In the genomic region with DNA sequence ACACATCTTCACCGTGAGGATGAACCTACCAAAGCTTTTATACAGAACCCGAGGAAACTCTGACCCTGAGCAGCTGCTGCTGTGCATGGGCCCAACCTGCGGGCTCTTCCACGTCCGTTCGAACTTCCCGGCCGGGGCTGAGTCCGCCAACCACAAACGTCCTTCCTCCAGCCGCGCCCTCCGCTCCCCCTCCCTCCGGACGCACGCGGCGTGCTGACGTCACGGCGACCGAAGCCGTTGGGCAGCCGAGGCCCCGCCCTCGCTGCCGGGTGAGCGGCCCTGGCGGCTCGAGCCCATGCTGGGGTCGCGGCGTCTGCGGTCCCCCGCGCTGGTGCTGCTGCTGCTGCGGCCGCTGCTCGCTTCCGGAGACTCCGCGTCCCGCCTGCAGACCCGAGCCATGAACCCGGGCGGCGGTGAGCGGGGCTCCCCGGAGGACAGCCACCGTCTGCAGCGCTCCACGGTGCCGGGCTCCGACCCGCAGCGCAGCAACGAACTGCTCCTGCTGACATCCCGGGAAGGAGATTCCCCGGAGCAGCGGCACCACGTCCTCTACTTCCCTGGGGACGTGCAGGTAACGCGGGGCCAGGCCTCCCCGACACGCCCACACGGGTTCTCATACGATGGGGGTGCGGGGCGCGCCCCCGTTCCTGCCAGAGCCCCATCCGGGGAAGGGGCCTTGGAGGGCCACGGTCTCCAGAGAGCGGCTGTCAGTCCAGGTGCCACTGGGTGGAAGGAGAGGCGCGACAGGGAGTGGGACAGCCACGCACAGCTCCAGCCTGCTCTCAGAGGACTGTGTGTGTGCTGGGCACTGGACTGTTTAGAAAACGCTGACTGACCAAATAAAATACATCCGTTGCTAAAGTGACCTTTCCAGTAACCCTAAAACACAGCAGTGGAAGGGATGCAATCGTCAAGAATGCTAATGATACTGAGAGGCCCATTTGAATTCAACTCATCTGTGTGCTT, we compare ENCODE assay signal across 8 mouse cellular contexts. TPM values are rescaled to one million over a fixed set of nuclear protein-coding genes. Genes with fewer than 3 reads are reported as not detected.
A peak's percentile ranks its signal among the peaks of the same experiment; 100 is the strongest.
DNase-seq lines count a peak whose midpoint lies in the region; ATAC-seq and TF ChIP-seq lines count a peak whose summit lies in the region.

A gene (plus strand): TSS at position 245 of the 966 bp plus-strand sequence.

- peak within 1 kb of the TSS; percentile 93 for H3K4me3 ChIP-seq in forebrain, embryonic 15.5 days
- peak within 1 kb of the TSS; percentile 89 for H3K4me3 ChIP-seq in layer of hippocampus, adult 2 months
- H3K4me3 ChIP-seq in lung, embryonic 14.5 days (ENCODE audit: low read depth, low read length), result peak within 1 kb of the TSS; percentile 83
- peak within 1 kb of the TSS; percentile 85 for H3K4me3 ChIP-seq in olfactory bulb, adult 2 months (ENCODE audit: insufficient read depth, low read depth, low read length)
- H3K4me3 ChIP-seq in thymus, adult 2 months (ENCODE audit: control insufficient read depth, insufficient read depth, low read length), result peak within 1 kb of the TSS; percentile 86

- peak within 1 kb of the TSS; percentile 87 for H3K27ac ChIP-seq in forebrain, embryonic 15.5 days (replicated peaks)
- H3K27ac ChIP-seq in layer of hippocampus, adult 2 months, result peak within 1 kb of the TSS; percentile 95
- H3K27ac ChIP-seq in lung, embryonic 14.5 days (ENCODE audit: low read depth), result peak within 1 kb of the TSS; percentile 65
- H3K27ac ChIP-seq in olfactory bulb, adult 2 months (ENCODE audit: insufficient read depth, low read depth, low read length), result peak within 1 kb of the TSS; percentile 13; the same call in 1 of the 2 replicates
- H3K27ac ChIP-seq in thymus, adult 2 months (ENCODE audit: control insufficient read depth, insufficient read depth, low read length), result no peak within 1 kb of the TSS

- intact Hi-C loops in heart, postnatal 36 days (cut with DNase I), result no loop called here

- no peaks in the 10 kb centered on the region for H3K36me3 ChIP-seq in forebrain, embryonic 15.5 days
- H3K36me3 ChIP-seq in lung, embryonic 14.5 days (ENCODE audit: insufficient read depth), result no peaks in the 10 kb centered on the region
- H3K36me3 ChIP-seq in thymus, adult 2 months (ENCODE audit: control insufficient read depth, insufficient read depth, low read length), result no peaks in the 10 kb centered on the region

- peak; percentile 96 for ATAC-seq in forebrain, embryonic 15.5 days (replicated peaks)
- peak; percentile 97 for ATAC-seq in lung, embryonic 14.5 days (ENCODE audit: insufficient read depth)

- TF ChIP-seq POLR2A in olfactory bulb, adult 2 months (IDR thresholded peaks at IDR 0.05; ENCODE audit: insufficient read depth, low read depth, low read length), result peak; percentile 89
- peak; percentile 89 for TF ChIP-seq POLR2A in thymus, adult 2 months (IDR thresholded peaks at IDR 0.05; ENCODE audit: control insufficient read depth, extremely low read depth, insufficient read depth, low read length, poor library complexity)

- peak; percentile 95 for DNase-seq in ES-CJ7 (ENCODE audit: low read depth, low spot score)
- peak; percentile 90 for DNase-seq in cerebellum, adult 11 months
- peak; percentile 95 to 96 for DNase-seq in heart, postnatal 36 days
- peak; percentile 93 to 96 for DNase-seq in layer of hippocampus, adult 2 months (ENCODE audit: low spot score in 2 of 2)
- DNase-seq in lung, embryonic 14.5 days, result peak; percentile 98
- peak; percentile 91 for DNase-seq in thymus, adult 2 months

- H3K9me3 ChIP-seq in forebrain, embryonic 15.5 days, result no peaks in the 10 kb centered on the region
- H3K9me3 ChIP-seq in lung, embryonic 14.5 days (ENCODE audit: low read depth, low read length), result no peaks in the 10 kb centered on the region

- no peak for TF ChIP-seq CTCF in layer of hippocampus, adult 2 months (conservative IDR thresholded peaks at IDR 0.05)
- no peak for TF ChIP-seq CTCF in lung, embryonic 14.5 days (IDR thresholded peaks at IDR 0.05; ENCODE audit: low read depth)
- no peak for TF ChIP-seq CTCF in olfactory bulb, adult 2 months (IDR thresholded peaks at IDR 0.05; ENCODE audit: insufficient read depth, low read depth, low read length)
- no peak for TF ChIP-seq CTCF in thymus, adult 2 months (IDR thresholded peaks at IDR 0.05; ENCODE audit: borderline replicate concordance, control insufficient read depth, extremely low read depth, insufficient read depth, low read length, poor library complexity)

- peaks cover 28% of the 10 kb centered on the region for H3K4me1 ChIP-seq in forebrain, embryonic 15.5 days
- no peaks in the 10 kb centered on the region for H3K4me1 ChIP-seq in lung, embryonic 14.5 days (ENCODE audit: insufficient read depth)
- H3K4me1 ChIP-seq in olfactory bulb, adult 2 months (ENCODE audit: control insufficient read depth, insufficient read depth, low read length), result no peaks in the 10 kb centered on the region
- no peaks in the 10 kb centered on the region; the same call in 1 of the 2 replicates for H3K4me1 ChIP-seq in thymus, adult 2 months (replicated peaks; ENCODE audit: control insufficient read depth, insufficient read depth, low read length)

- under 1% methylated on average over 81 of the region's 81 CpGs for WGBS in forebrain, embryonic 15.5 days
- WGBS in lung, embryonic 14.5 days, result under 1% methylated on average over 81 of the region's 81 CpGs
- under 1% methylated on average over 81 of the region's 81 CpGs for WGBS in olfactory bulb, adult 2 months
- WGBS in thymus, adult 2 months, result under 1% methylated on average over 81 of the region's 81 CpGs

- peak within 1 kb of the TSS; percentile 87 for H3K4me2 ChIP-seq in forebrain, embryonic 15.5 days (replicated peaks)
- peak within 1 kb of the TSS; percentile 90 for H3K4me2 ChIP-seq in lung, embryonic 14.5 days

- H3K27me3 ChIP-seq in forebrain, embryonic 15.5 days, result no peaks in the 10 kb centered on the region
- H3K27me3 ChIP-seq in lung, embryonic 14.5 days (ENCODE audit: insufficient read depth, low read length), result no peaks in the 10 kb centered on the region
- H3K27me3 ChIP-seq in thymus, adult 2 months (ENCODE audit: control insufficient read depth, insufficient read depth, low read length), result no peaks in the 10 kb centered on the region

- H3K9ac ChIP-seq in forebrain, embryonic 15.5 days (replicated peaks), result peak within 1 kb of the TSS; percentile 92
- H3K9ac ChIP-seq in lung, embryonic 14.5 days, result peak within 1 kb of the TSS; percentile 87

RNA-seq across cellular contexts. Expression of the gene that starts here (rescaled TPM):
- polyA plus RNA-seq in forebrain, embryonic 15.5 days (2015; fragmentation: Nextera tagmentation; extraction: Ambion mirVana), result 34.1 and 35.4 TPM in 2 replicates
- total RNA-seq in heart, postnatal 36 days (2021), result 1 to 10 TPM; 2.5 to 2.6 TPM
- 10 to 100 TPM; 22.2 to 24.5 TPM for total RNA-seq in layer of hippocampus, adult 2 months (2021)
- 15.8 and 16.5 TPM in 2 replicates for polyA plus RNA-seq in lung, embryonic 14.5 days (2014; fragmentation: Nextera tagmentation; extraction: Ambion mirVana)
- not detected in 2 replicates for polyA plus RNA-seq in olfactory bulb, adult 2 months (2012; ENCODE audit: insufficient read depth, insufficient read length, low replicate concordance, missing spikeins)
- 22.9 and 47.3 TPM in 2 replicates for polyA plus RNA-seq in thymus, adult 2 months (2012; rRNA removed)

Comparison
In these comparisons a context has a peak if more than half of its experiments do, and no peak if none do; other contexts are left out.
1. RNA of the gene that starts here (total RNA-seq): 22.2 to 24.5 TPM in layer of hippocampus, adult 2 months; 2.5 to 2.6 TPM in heart, postnatal 36 days; every median in the first group is over 4 times any median in the second.
2. Peak in every context shown above with its lines, with median percentiles within 50 percentile points of each other: DNase-seq and H3K4me3 ChIP-seq.